Mouse (Mus musculus) erythroblast, embryonic 14.5 days (primary cell): Measurements from ENCODE around the gene Hspe1. TPM values are rescaled to one million over a fixed set of nuclear protein-coding genes. Genes with fewer than 3 reads are reported as not detected.

ENCODE experiments used
- H3K27me3 ChIP-seq: 2 replicates; pipeline ENCODE4 v1.6.1; 2012; ENCODE audit warnings: inconsistent platforms; ENCODE audit not compliant: control insufficient read depth
- H3K36me3 ChIP-seq: 2 replicates; pipeline ENCODE4 v1.6.1; 2012; ENCODE audit warnings: mild to moderate bottlenecking, inconsistent platforms; ENCODE audit not compliant: control insufficient read depth
- H3K4me1 ChIP-seq: 2 replicates; pipeline ENCODE4 v1.6.1; 2012; ENCODE audit warnings: inconsistent platforms; ENCODE audit not compliant: control insufficient read depth
- H3K4me3 ChIP-seq: replicated peaks from 2 replicates; pipeline ENCODE3; 2012; ENCODE audit warnings: moderate library complexity, mild to moderate bottlenecking, inconsistent platforms
- H3K9me3 ChIP-seq: 2 replicates; pipeline ENCODE4 v1.6.1; 2012; ENCODE audit warnings: low read length, inconsistent platforms, mixed read lengths; ENCODE audit not compliant: control insufficient read depth
- GATA1 ChIP-seq: IDR thresholded peaks from 2 replicates; pipeline ENCODE4 v1.6.1; 2012; ENCODE audit warnings: low read length, inconsistent platforms, mixed read lengths
- TAL1 ChIP-seq: IDR thresholded peaks from 3 replicates; pipeline ENCODE4 v1.6.1; 2012; ENCODE audit warnings: low read length, inconsistent platforms, mixed read lengths
- polyA plus RNA-seq: library from polyadenylated mRNA; stranded (reverse); fragments of >175 nt; gene quantifications from 2 replicates; pipeline ENCODE4 v1.2.3, GENCODE M21; 2012

Gene Hspe1
- polyA plus RNA-seq, 1 experiment = 8.0 TPM

DNA sequence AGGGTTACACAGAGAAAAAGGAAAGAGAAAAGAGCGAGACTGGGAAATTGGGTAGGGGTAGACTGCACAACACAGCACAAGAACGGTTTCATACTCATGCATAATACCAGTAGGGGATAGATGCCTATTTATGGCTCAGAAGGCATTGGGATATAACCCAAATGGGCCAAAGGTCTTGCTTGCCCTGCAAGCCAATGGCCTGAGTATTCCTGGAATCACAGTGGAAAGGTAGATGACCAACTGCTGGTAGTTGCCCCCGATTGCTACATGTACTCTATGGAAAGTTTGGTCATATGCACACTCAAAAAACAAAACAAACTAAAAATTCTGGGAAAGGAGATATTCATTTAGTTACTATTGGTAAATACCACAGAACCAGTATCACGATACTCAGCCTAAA lies 8.3 kb upstream of the Hspe1 start:
- Histone ChIP-seq H3K27me3 (no peaks in the 10 kb centered on the region), H3K4me3 (no peak overlapping the region), H3K36me3 (peaks cover 91% of the 10 kb centered on the region), H3K9me3 (no peaks in the 10 kb centered on the region), H3K4me1 (peaks cover 38% of the 10 kb centered on the region)
- TF ChIP-seq TAL1 (no peak), GATA1 (no peak)

- H3K36me3 ChIP-seq = peaks cover 82% of the 10 kb centered on the region
- no peaks in the 10 kb centered on the region for H3K9me3 ChIP-seq
- TF ChIP-seq TAL1 (no peak), GATA1 (no peak)
- H3K27me3 ChIP-seq = no peaks in the 10 kb centered on the region
- peaks cover 38% of the 10 kb centered on the region for H3K4me1 ChIP-seq
- H3K4me3 ChIP-seq = no peak overlapping the region
Measured at GRCm38 (mm10) chr1:55082106-55082505, 5.8 kb upstream of the Hspe1 start.

GRCm38 (mm10) chr1:55085781-55086366 lies 2.1 kb upstream of the Hspe1 start:
- H3K27me3 ChIP-seq = no peaks in the 10 kb centered on the region
- H3K36me3 ChIP-seq = peaks cover 53% of the 10 kb centered on the region
- peak overlapping the region; percentile 95 for H3K4me3 ChIP-seq
- TF ChIP-seq GATA1 (no peak), TAL1 (no peak)
- no peaks in the 10 kb centered on the region for H3K9me3 ChIP-seq
- peaks cover 62% of the 10 kb centered on the region for H3K4me1 ChIP-seq

DNA sequence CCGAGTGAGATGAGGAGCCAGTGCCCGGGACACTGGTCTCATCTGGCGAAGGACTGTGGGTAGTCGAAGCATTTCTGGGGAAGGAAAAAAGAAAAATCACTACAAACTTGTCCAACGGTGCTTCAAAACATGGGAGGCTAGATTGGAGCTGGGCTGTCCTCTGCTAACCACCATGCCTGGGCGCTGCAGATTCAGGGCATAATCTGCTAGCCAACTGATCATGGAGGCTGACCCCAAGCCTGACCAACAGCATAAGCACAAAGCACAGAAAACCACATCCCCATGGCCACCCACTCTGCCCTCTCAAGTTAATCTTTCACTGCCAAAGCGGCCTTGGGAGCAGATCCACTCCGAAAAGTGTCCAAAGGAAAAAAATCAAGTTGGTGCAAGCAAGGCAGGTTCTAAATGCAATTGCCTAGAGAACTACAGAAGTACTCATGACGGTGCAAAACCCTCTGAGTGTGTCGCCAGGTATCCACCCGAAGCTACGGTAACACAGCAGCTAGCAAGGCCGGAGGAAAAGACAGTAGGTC lies 998 bp upstream of the Hspe1 start:
- no peak for TF ChIP-seq GATA1
- no peak for TF ChIP-seq TAL1
- Histone ChIP-seq H3K36me3 (peaks cover 49% of the 10 kb centered on the region), H3K27me3 (no peaks in the 10 kb centered on the region), H3K4me3 (peak overlapping the region; percentile 95), H3K4me1 (peaks cover 68% of the 10 kb centered on the region), H3K9me3 (no peaks in the 10 kb centered on the region)

DNA sequence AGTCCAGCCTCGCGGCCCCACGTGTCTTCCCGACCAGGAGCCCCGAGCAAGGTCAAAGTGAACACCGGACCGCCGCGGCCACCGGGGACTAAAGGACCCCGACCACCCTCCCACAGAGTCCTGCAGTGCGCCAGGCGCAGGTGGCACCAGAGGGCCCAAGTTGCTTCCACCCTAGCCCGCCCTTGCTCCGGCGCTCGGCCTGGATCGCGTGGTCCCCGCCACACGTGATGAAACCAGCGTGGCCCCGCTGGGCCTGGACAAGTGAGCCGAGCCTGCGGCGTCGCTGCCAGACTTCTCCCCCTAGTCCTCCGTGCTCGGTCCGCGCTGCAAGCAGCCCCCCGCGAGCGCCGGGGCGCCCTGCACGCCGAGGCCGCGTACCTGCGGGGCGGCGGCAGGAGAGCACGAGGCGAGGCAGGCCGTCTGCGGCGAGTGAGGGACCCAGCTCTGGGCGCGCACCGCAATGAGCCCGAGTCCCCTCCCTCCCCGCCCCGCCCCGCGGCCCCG lies 479 bp upstream of the Hspe1 start:
- peaks cover 47% of the 10 kb centered on the region for H3K36me3 ChIP-seq
- no peaks in the 10 kb centered on the region for H3K9me3 ChIP-seq
- H3K27me3 ChIP-seq = no peaks in the 10 kb centered on the region
- TF ChIP-seq TAL1 (no peak), GATA1 (no peak)
- H3K4me3 ChIP-seq = peak overlapping the region; percentile 95
- H3K4me1 ChIP-seq = peaks cover 72% of the 10 kb centered on the region

DNA sequence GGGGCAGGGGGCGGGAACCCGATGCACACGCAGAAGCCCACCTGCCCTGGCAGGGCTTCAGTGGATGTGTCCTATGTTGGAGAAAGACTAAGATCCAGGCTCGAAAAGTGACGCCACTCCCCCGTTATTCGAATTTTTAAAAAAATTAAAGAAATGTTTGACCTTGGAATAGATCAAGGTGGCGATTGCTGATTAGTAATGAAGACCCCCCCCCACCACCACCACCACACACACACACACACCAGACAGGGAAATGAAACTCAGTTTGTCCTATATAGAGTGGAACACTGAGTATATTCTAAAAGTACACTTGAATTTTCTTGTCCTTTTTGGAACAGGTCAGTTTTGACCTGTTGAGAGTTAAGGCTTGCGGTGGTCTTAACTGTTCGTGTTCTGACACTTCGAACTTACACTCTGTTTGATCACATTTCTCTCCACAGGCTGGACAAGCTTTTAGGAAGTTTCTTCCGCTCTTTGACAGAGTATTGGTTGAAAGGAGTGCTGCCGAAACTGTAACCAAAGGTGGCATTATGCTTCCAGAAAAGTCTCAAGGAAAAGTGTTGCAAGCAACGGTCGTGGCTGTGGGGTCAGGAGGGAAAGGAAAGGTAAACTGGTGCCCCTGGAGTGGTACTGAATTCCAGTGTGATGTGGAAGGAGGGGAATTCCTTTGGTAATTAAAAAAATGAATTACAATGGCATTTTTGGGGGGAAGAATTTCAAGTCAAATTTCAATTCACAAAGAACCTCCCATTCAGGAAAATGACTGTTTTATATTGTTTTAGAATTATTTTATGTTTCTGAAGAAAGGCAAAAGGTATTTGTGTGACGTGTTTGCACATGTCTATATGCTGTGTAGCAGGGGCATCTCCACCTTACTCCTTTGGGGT lies 922 bp downstream of the Hspe1 start:
- H3K36me3 ChIP-seq = peaks cover 37% of the 10 kb centered on the region
- no peaks in the 10 kb centered on the region for H3K9me3 ChIP-seq
- peaks cover 69% of the 10 kb centered on the region for H3K4me1 ChIP-seq
- H3K27me3 ChIP-seq = no peaks in the 10 kb centered on the region
- peak overlapping the region; percentile 95 for H3K4me3 ChIP-seq
- TF ChIP-seq GATA1 (no peak), TAL1 (no peak)

DNA sequence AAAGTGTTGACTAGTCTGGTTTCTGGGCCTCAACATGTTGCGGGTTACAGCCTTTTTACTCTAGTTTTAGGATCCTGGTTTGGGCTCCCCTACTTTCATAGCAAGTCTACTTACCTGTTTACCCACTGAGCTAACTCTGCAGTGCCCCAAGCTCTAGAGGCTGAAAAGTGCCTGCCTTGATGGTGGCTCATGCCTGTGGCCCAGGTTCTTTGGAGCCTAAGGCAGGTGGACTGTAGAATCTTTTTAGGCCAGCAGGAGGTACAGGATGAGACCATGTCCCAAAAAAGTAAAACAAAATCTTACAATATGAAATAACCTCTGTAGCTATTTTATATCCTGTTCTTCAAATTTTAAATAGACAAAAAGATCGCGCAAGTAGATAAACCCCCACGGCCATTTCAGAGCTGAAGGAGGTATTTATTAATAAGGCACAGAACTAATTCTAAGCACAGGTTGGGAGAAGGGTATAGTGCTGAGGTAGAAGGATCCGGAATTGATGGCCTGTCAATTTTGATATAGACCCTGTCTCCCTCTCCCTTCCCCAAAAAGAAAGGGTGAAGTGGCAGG lies 1.6 kb downstream of the Hspe1 start:
- no peaks in the 10 kb centered on the region for H3K9me3 ChIP-seq
- peaks cover 32% of the 10 kb centered on the region for H3K36me3 ChIP-seq
- H3K27me3 ChIP-seq = no peaks in the 10 kb centered on the region
- peak overlapping the region; percentile 95 for H3K4me3 ChIP-seq
- TF ChIP-seq GATA1 = peak; percentile 58
- TF ChIP-seq TAL1 = no peak
- H3K4me1 ChIP-seq = peaks cover 61% of the 10 kb centered on the region

DNA sequence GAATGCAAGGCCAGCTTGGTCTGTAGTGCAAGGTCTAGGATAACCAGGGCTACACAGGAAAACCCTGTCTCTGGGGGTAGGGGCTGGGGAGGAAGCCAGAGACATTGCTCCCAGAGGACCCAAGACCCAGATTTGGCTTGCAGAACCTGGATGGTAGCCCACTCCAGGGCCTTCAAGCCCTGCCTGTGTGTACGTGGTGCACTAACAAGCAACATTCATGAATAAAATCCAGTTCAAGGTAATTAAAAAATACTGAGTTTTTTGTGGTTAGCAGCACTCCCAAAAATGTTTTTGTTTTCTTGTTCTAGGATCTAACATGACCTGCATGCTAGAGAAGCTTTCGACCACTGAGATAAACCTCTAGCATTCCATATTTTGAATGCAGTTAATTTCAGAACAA lies 4.1 kb downstream of the Hspe1 start:
- H3K4me1 ChIP-seq = peaks cover 40% of the 10 kb centered on the region
- no peak overlapping the region for H3K4me3 ChIP-seq
- H3K36me3 ChIP-seq = peaks cover 21% of the 10 kb centered on the region
- H3K9me3 ChIP-seq = no peaks in the 10 kb centered on the region
- no peaks in the 10 kb centered on the region for H3K27me3 ChIP-seq
- TF ChIP-seq GATA1 (no peak), TAL1 (no peak)

DNA sequence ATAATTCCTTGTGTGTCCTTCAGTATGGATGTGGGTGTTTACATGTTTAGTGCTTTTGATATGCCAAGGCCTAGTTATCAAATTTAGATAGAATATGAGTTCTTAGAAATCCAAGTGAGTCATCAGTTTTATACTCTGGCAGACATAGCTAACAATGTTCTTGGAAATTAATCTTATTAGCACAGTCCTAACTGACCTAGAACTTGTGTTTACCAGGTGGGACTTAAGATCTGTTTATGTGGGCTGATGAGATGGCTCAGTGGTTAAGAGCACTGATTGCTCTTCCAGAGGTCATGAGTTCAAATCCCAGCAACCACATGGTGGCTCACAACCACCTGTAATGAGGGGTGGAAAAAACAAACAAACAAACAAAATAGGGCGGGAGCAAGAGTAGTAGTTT lies 4.5 kb downstream of the Hspe1 start:
- no peaks in the 10 kb centered on the region for H3K9me3 ChIP-seq
- H3K36me3 ChIP-seq = peaks cover 21% of the 10 kb centered on the region
- H3K4me1 ChIP-seq = peaks cover 35% of the 10 kb centered on the region
- no peak overlapping the region for H3K4me3 ChIP-seq
- no peaks in the 10 kb centered on the region for H3K27me3 ChIP-seq
- TF ChIP-seq TAL1 = no peak
- TF ChIP-seq GATA1 = no peak
